Mouse (Mus musculus) E14TG2a.4 (cell line): Measurements from ENCODE around the gene Selenoo.

Experiments used
- H3K27me3 ChIP-seq: 2 replicates; pipeline ENCODE4 v1.6.1; 2014; ENCODE audit warnings: low read length, control low read depth; ENCODE audit not compliant: insufficient read depth
- H3K36me3 ChIP-seq: 2 replicates; pipeline ENCODE4 v1.6.1; 2014; ENCODE audit warnings: low read length, control low read depth; ENCODE audit not compliant: insufficient read depth
- H3K4me1 ChIP-seq: replicated peaks from 2 replicates; pipeline ENCODE4 v1.6.1; 2014; ENCODE audit warnings: low read depth, low read length, control low read depth
- H3K4me3 ChIP-seq: replicated peaks from 2 replicates; pipeline ENCODE4 v1.5.1; 2014; ENCODE audit warnings: mild to moderate bottlenecking, low read length
- H3K9me3 ChIP-seq: 2 replicates; pipeline ENCODE4 v1.6.1; 2014; ENCODE audit warnings: low read length, control low read depth
- CTCF ChIP-seq: conservative IDR thresholded peaks from 2 replicates; pipeline ENCODE4 v1.5.1; 2014; ENCODE audit warnings: low read length
- NANOG ChIP-seq: IDR thresholded peaks from 2 replicates; pipeline ENCODE4 v1.6.1; 2014; ENCODE audit warnings: borderline replicate concordance, low read length, mixed read lengths
- POU5F1 ChIP-seq: IDR thresholded peaks from 2 replicates; pipeline ENCODE4 v1.6.1; 2014; ENCODE audit warnings: low read length, borderline replicate concordance

The Selenoo gene

DNA sequence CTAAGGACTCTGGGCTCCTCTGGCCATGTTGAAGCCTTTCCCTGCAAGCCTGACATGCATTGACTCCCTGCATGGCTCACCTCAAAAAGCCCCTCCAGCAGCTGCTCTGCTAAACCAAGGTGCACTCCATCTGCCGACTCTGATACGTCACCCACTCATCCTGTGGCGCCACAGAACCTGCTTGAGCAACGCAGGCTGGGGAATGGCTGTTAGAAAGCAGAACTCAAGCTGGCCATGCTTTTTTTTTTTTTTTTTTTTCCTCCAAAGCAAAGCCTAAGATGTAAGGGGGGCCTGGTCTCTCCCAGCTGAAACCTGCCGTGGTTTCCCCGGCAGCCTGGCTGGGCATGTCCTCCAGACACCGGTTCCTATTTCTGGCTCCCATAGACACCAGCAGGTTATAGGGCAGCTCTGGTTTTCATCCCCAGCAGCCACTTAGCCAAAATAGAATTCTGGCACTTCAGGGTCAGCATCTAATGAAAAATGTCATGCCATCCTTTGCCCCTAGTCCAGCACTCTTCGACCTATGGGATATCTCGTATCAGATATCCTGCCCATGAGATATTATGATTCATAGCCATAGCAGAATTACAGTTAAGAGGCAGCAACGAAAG is 14.8 kb upstream of the Selenoo start:
- peaks cover 61% of the 10 kb centered on the region for H3K4me1 ChIP-seq
- no peaks in the 10 kb centered on the region for H3K9me3 ChIP-seq
- H3K36me3 ChIP-seq = no peaks in the 10 kb centered on the region
- H3K4me3 ChIP-seq = no peak overlapping the region
- peaks cover 78% of the 10 kb centered on the region for H3K27me3 ChIP-seq
- TF ChIP-seq NANOG (no peak), POU5F1 (no peak)

DNA sequence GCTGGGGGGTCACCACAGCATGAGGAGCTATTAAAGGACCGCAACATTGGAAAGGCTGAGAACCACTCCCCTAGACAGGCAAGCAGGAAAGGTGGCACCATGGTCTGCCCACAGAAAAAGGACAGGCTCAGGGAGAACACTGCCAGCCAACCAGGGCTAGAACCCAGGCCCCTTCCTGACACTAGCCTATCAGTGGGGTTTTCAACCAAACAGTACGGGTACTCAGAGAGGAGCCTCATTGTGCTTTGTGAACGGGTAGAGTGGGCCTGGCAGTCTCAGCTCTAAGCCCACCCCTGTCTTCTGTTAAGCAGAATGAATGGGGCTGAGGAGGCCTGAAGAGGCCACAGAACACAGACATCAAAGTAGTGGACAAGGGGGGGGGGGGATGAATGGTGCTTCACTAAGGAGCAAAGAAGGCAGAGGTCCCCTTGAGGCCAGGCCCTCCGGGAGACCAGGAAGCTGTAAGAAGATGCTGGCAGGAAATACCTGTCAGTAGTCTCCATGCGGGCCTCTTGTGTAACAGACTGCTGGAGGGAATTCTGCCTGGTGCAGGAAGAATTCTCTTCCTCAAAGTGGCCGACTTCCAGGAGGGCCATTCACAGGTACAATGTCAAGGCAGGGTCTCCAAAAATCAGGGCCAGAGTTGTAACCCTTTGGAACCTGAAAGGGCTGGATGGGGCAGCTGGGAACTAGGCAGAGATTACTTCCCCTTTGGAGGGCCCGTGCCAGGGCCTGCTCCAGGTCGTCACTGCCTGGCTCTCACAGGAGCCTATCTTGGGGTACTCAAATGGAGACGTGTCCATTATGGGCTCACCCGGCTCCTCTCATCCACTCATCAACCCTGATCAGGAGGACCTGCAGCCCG is 14.0 kb upstream of the Selenoo start, which contains the start of gene Trabd:
TSS of gene Trabd (plus strand) at position 512 of the 865 bp plus-strand sequence.
- H3K9me3 ChIP-seq = no peaks in the 10 kb centered on the region
- no peaks in the 10 kb centered on the region for H3K36me3 ChIP-seq
- peak within 1 kb of the TSS; percentile 84 for H3K4me3 ChIP-seq
- TF ChIP-seq NANOG = no peak
- TF ChIP-seq POU5F1 = no peak
- no peak for TF ChIP-seq CTCF
- H3K4me1 ChIP-seq = peaks cover 54% of the 10 kb centered on the region
- peaks cover 70% of the 10 kb centered on the region for H3K27me3 ChIP-seq

DNA sequence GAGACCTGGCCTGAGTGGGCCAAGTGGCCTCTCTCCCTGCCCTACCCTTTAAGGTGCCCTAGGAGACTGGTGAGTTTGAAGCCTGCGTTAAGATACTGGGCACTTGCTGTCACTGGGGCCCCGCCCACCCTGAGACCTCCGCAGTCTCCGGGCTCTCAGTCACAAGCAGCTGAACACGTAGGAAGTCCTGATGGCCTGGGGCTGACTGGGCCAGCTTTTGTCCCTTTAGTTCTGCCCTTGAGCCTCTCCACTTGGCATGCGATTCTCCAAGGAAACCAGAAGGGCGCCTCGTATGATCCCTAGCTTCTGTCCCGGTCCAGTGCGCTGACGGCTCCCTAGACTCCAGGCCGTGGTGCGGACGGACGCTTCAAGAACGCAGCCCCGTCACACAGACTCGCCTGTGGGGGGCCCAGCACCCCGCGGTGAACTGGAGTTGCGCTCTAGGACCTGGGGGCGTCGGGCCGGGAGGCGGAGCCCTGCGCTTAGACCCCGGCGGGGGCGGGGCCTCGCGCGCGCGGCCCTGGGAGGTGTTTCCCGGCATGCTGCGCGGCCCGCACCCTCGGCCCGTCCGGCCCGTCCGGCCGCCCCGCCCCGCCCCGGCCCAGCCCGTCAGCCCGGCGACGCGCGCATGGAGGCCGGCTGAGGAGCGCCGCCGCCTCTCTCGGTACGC is 13.3 kb upstream of the Selenoo start:
- H3K27me3 ChIP-seq = peaks cover 63% of the 10 kb centered on the region
- H3K4me1 ChIP-seq = peaks cover 46% of the 10 kb centered on the region
- H3K9me3 ChIP-seq = no peaks in the 10 kb centered on the region
- no peak for TF ChIP-seq CTCF
- peak overlapping the region; percentile 84 for H3K4me3 ChIP-seq
- peaks cover 1% of the 10 kb centered on the region; the same call in 1 of the 2 replicates for H3K36me3 ChIP-seq

DNA sequence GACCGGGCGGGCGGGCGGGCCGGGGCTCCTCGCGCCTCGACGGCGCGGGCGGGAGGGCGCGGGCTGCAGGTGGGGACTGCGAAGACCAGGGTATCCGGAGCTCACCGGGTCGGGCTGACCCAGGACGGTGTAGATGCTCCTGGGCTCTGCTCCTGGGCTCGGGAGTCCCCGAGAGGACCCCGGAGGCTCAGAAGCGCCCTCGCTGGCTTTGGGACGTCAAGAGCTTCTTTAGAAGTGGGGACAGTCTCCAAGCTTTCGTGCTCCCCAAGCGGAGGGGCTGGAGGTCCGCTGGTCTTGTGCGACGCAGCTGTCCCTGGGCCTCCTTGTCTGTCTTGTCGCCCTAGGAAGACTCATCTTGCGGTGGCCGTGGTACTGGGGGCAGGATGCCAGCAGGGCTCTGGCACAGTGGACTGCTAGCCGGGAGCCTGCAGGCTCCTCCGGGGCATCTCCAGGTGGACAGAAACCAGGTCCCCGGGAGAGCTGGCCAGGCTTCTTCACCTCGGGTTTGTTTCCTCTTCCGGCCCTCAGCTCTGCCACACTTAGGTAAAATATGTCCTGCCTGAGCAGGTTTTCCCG is 12.6 kb upstream of the Selenoo start:
- Histone ChIP-seq H3K27me3 (peaks cover 57% of the 10 kb centered on the region), H3K36me3 (peaks cover 6% of the 10 kb centered on the region; the same call in 1 of the 2 replicates), H3K4me3 (peak overlapping the region; percentile 84), H3K4me1 (peaks cover 41% of the 10 kb centered on the region), H3K9me3 (no peaks in the 10 kb centered on the region)
- TF ChIP-seq CTCF (no peak), POU5F1 (no peak), NANOG (no peak)

DNA sequence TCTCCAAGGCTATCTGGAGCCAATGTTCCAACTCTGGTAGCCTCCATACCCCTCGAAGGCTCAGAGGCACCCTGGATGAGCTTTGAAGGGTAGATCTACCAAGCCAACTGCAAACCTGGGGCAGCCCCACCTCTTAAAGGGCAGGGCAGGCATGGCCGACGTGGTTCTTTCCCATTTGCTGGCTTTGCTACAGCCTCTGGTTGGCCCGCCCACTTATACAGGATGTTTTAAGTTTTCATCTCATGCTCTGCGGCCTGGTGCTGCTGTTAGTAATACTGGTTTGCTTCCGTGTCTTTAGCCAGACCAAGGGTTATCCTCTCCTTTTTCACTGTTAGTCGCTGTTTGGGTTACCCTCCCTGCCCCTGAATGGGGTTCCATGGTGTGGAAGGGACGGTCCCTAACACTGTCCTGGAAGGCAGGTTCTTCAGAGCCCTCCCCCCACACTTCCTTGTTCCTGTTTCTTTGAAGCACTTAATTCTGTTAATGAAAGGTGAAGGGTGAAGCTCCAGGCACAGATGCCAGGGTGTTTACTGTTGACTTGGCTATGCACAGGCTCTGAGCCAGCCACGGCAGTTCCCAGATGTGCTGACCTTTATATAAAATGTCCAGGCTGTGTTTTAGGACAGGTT is 10.6 kb upstream of the Selenoo start:
- peaks cover 37% of the 10 kb centered on the region for H3K4me1 ChIP-seq
- no peak overlapping the region for H3K4me3 ChIP-seq
- H3K27me3 ChIP-seq = peaks cover 38% of the 10 kb centered on the region
- no peaks in the 10 kb centered on the region for H3K9me3 ChIP-seq
- H3K36me3 ChIP-seq = peaks cover 27% of the 10 kb centered on the region
- no peak for TF ChIP-seq NANOG
- TF ChIP-seq CTCF = no peak
- TF ChIP-seq POU5F1 = no peak

DNA sequence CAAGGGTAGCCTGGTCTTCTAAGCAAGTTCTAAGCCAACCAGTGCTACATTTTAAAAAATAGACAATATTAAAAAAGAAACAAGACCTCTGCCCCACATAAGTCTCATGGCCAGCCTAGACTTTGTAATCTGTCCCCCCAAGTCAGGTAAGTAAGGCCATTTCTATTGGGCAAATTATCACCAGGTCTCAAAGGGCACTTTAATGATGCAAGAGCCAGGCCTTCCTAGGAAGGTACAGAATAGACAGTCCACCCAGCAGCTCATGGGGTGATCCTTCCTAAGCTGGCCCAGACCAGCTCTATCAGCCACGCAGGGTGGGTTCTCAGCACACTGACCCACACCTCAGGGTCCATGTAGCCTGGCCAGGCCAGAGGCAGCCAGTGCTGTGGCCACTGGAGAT is 5.0 kb upstream of the Selenoo start:
- H3K4me1 ChIP-seq = peaks cover 19% of the 10 kb centered on the region

DNA sequence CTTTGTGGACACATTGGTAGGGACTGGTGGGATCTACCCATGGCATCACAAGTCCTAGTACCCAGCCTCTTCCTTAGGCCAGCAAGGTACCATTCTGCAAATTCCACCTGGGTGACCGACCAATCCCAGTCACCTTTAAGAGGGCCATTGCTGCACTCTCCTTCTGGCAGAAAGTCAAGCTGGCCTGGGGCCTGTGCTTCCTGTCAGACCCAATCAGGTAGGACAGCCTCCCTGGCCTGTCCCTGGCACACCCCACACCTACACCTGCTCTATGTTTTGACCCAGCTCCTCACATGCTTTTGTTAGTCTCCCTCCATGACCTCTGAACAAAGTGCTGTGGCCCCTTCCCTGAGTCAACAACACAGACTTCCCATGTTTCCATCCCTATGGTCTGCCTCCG is 4.1 kb upstream of the Selenoo start:
- peaks cover 60% of the 10 kb centered on the region for H3K36me3 ChIP-seq
- peaks cover 6% of the 10 kb centered on the region for H3K27me3 ChIP-seq
- H3K4me3 ChIP-seq = peak overlapping the region; percentile 2; the same call in 1 of the 2 replicates
- TF ChIP-seq CTCF (no peak), POU5F1 (no peak), NANOG (no peak)
- peaks cover 22% of the 10 kb centered on the region for H3K4me1 ChIP-seq
- H3K9me3 ChIP-seq = no peaks in the 10 kb centered on the region

More for the DNA sequence above, 5.0 kb upstream of the Selenoo start:
- H3K4me3 ChIP-seq = no peak overlapping the region
- TF ChIP-seq CTCF (no peak), POU5F1 (no peak), NANOG (no peak)
- H3K9me3 ChIP-seq = no peaks in the 10 kb centered on the region
- H3K36me3 ChIP-seq = peaks cover 60% of the 10 kb centered on the region
- H3K27me3 ChIP-seq = no peaks in the 10 kb centered on the region
